Mouse (Mus musculus): Measurements from ENCODE around the gene Mrpl38.

Mrpl38 gene

DNA sequence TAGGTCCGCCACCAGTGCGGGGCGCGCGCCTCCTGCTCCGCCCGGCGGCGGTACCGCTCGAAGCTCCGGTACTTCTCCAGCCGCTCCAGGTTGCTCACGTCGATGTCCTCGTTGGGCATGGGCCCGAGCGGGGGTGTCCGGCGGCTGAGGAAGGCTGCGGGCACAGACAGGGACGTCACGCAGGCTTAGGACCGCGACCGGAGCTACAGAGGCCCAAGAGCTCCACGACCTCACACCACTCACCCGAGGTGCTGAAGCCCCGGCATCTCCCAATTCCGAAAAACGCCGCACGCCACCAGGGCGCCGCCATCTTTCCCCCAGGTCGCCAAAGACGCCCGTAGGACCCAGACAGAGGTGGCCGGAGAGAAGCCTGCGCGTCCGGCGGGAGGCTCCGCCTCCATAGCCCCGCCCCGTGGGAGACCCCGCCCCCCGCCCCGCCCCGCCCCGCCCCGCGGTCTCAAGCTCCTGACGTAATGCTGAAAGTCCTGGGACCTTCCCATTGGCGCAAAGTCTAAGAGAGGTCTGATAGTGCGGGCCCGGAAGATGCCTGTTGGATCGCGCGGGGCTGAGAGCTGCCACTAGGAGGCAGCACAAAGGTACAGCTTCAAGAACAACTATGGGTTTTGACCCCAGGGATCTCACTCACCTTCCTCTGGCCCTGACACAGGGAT lies at the start of gene Mrpl38:
Gene Mrpl38 (minus strand): TSS at position 401 of the 671 bp plus-strand sequence.
- DNase-seq (ENCODE audit: low spot score) = peak; percentile 85

DNA sequence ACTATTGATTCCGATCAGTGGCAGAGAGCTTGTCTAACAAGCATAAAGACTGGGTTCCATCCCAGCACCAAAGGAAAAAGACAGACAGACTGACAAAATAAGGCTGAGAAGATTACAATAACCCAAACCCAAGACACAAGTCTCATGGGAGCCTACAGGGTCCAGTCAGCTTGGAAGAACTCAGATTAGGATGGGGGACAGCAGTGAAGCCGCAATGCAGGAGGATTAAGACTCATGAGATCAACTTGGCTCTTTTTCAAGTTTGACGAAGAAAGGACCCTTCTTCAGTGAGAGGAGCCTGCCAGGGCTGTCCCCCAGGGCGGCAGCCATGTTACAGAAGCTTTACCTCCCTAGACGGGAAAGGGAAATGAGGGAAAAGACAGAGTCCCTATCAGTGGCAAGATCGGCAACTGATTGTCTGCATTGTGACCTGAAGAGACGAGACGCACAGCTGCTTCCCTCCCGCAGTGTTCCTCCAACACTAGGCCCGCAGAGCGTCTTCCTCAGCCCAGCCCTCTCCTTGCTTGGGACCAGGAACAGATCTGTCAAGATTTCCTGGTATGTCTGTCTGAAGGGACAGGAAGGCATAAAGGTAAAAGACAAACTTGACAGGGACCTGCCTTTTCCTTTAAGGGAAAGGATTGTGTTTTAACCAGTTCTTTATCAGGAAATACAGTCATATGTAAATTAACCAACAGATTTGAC lies 48.7 kb upstream of the Mrpl38 start:
- no peak for DNase-seq (ENCODE audit: low spot score)

DNA sequence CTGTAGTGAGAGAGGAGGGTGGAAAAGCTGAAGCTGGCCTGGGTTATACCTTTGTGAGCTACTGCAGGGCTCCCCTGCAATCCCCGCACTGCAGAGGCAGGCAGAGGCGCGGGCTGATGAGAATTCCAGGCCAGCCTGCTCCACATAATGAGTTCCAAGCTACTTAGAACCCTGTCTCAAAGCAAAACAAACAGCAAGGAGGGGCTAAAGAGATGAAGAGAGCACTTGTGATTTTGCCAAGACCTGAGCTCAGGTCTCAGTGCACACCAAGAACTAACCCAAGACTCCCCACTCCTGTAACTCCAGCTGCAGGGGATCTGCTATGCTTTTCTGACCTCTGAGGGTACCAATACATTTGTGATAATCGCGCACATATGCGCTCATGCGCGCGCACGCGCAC lies 47.7 kb upstream of the Mrpl38 start:
- DNase-seq (ENCODE audit: low spot score) = no peak

DNA sequence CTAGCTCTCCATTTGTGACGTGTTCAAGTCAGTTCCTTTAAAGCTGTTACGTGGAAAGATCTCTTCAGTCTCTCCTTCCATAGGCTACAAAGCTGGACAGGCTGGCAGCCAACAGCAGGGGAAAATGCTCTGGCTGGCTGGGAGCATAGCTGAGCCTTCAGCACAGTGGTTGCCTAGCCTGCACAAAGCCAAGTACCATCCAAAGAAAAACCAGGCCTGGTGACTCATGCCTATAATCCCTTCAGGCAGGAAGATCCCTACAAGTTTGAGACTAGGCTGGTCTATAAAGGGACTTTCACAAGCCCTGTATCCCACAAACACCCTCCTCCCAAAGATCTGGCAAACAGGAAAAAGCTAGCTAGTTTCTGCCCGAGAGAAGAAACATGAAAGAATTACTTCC lies 47.2 kb upstream of the Mrpl38 start:
- no peak for DNase-seq (ENCODE audit: low spot score)

DNA sequence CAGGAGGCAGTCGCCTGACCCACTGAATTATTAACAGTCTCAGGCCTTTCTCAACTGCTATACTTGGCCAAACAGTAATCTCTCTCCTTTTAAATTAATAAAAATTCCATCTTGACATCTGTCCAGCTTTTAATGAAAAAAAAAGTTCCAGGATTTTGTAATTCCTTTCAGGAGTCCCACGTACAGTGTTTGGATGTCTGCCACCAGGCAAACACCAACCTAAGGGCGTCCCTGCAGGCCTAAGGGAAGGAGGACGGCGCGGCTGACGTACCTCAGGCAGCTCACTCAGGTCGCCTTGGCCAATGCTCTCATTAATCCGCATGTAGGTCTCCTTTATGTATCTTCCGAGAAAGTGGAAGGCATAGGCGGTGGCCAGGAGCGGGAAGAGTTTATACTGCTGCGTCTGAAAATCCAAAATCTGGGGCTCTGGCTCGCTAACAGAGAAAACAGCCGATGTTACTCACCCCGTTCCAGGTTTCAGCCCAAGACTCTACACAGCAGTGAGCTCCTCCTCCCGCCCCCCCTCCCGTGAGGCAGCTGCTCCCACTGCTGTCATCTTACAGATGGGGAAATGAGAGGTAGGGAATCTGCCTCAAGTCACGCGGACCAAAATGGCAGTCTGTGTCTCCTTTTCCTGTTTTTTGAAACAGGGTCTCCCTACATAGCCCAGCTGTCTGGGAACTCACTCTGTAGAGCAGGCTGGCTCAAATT lies 39.9 kb upstream of the Mrpl38 start:
- no peak for DNase-seq (ENCODE audit: low spot score)

DNA sequence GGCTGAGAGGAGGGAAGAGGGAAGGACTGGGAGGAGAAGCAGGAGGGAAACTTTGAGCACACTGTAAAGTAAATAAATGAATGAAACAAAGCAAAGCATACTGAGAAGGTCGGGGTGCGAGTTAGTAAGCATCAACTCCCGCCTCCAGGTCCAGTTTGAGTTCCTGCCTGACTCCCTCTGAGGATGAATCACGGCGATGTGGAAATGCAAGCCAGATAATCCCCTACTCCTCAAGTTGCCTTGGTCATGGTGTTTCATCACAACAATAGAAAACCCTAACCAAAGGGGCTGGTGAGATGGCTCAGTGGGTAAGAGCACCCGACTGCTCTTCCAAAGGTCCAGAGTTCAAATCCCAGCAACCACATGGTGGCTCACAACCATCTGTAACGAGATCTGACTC lies 37.3 kb upstream of the Mrpl38 start:
- no peak for DNase-seq (ENCODE audit: low spot score)

DNA sequence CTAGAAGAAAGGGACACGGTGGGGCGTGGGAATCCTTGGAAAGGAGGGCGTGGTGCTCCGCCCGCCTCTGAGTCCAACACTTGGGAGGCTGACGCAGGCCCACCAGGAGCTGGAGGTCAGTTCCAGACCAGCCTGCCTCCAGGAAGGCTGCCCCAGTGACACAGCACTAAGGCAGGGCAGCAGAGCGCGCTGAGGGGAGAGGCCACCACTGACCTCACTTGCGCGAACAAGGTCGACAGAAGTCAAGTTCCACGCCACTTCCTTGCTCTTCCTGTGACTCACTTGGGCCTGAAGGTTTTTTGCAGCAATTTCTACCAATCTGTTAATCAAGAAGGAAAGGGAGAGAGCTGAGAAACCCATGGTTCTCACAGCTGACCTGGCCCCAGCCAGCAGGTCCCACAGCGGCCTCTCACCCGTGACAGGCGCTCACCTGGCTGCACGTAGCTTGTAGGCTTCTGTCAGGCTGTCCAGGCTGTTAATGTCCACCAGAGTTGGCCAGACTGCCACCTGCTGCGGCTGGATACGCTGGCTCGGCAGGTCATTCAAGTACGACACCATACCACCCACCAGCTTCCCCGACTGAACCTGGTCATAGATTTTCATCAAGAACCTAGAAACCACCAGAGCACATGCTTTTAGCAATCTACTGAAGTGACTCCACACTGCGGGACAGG lies 36.2 kb upstream of the Mrpl38 start:
- no peak for DNase-seq (ENCODE audit: low spot score)

DNA sequence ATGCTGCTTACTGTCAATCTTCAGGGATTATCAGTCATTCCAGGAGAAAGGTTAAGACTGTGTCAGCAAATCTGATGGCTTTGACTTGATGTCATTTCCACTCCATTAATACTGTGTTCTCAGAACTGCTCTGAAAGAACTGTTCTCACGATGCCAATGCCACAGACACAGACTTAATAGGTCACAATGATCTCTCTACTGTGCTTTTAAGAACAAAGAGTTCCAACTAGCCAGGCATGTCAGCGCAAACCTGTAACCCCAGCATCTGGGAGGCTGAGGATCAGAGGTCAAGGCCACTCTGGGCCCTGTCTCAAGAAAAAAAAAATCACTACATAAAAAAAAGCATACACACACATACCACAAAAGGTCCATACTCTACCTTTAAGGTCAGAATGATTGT lies 33.3 kb upstream of the Mrpl38 start:
- DNase-seq (ENCODE audit: low spot score) = no peak

DNA sequence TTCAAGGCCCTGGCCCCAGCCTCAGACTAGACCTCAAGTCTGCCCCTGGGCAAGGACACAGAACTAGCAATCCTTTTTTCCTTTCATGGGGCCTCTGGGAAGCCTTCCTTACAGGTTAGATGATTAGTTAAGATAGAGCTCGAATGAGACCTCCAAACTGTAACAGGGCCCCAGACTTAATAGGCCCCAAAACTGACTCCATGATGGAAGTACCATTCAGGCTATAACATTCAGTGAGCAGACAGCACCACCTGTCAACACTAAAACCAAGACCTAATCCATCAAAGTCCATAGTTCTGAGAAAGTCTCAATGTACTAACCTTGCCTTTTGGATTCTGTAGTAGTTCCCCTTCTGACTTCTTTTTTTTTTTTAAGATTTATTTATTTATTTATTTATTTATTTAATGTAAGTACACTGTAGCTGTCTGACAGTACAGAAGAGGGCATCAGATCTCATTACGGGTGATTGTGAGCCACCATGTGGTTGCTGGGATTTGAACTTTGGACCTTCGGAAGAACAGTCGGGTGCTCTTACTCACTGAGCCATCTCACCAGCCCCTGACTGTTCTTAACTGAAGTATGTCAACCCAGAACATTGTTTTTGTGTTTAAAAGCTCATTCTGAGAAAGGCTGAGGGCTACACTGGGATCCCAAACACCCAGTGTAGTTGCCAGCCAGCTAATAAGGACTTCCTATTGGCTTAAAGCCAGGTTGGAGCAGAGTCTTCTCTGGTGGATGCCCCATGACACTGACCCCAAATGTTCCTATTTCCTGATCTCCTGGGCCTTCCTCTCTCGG lies 31.5 kb upstream of the Mrpl38 start:
- DNase-seq (ENCODE audit: low spot score) = no peak

DNA sequence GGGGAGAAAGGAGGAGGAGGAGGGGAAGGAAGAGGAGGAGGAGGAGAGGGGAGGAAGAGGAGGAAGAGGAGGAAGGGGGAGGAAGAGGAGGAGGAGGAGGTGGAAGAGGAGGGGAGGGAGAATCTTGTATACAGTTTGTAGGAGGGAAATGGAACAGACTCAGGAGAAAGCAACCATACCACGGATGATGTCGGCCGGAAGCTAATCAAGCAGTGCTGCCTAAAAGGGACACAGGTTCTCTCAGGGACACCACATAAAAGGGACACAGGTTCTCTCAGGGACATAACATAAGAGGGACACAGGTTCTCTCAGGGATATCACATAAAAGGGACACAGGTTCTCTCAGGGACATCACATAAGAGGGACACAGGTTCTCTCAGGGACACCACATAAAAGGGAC lies 30.5 kb upstream of the Mrpl38 start:
- DNase-seq (ENCODE audit: low spot score) = no peak

DNA sequence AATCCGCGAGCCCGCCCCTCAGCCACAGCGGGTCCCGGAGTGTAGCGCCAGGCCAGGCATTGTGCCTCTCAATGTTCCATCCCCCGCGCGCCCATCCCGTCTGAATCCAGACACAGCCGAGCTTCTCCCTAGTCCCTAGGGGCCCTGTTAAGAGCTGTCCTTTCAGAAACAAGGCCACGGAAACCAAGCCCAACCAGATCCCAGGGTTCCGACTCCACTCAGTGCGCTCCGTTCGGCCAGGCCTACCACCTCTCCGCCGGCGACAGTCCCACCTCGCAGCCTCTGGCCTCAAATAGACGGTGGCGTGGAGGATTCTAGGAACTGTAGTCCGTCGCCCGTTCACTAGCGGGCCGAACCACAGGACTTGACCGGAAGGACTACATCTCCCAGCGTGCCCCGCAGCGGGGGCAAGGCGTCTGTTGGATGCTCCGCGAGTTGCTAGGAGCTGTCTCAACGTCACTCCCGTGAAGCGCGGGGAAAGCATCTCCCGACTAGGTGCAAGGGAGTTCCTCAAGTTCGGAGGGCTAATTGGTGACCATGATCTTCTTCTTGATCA lies 29.3 kb upstream of the Mrpl38 start, which contains the start of gene Fbf1:
Gene Fbf1 (minus strand): TSS at position 283 of the 556 bp plus-strand sequence.
- DNase-seq (ENCODE audit: low spot score) = peak; percentile 88

DNA sequence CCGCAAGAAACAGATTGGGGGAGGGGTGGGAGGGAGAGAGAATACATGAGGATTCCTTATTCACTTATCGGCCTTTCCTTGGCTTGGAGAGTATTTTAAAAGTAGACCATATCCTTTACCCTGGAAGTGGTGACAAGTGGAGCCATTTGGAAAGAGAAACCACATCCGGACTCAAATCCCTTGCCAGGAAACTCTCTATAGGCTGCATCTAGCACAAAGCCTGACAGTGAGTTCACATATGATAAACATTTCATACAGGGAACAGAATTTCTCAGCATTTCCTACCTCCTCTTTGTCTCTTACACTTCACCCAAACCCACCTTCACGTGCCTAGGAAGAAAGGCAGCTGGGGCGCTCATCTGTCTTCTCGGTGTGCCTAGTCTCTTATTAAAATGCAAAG lies 28.6 kb upstream of the Mrpl38 start:
- no peak for DNase-seq (ENCODE audit: low spot score)

DNA sequence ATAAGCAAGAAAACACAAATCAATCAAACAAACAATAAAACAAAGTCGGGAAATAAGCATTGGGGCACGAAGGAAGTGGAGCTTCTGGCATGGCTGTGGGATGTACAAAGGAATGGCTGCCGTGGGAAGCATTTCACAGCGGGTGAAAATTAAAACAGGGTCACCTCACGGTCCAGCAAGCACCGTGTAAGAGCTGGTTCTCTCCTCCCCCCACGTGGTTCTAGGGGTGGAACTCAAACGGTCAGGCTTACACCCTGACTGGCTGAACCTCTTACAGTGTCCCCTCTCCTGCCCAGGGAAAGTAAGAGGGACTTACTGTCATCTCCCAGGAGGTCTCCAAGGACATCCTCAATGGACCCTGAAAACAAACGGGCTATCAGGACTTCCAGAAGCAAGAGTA lies 24.3 kb upstream of the Mrpl38 start:
- no peak for DNase-seq (ENCODE audit: low spot score)

DNA sequence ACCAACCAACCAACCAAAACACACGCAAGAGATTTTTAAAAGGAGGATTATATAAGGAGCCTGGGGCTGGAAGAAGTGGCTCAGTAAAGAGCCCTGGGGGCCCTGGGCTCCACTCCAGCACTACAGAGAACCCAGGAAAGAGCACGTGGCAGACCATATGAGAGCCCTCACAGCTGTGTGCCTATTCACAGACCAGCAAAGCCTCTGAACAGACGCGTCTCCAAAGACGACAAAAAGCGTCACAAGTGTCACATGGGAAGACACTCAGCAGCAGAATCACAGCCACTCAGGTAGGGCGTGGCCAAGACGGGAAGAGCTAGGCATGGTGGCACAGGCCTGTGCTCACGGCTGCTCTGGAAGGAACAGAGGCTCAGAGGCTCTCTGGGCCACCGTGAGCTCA lies 23.5 kb upstream of the Mrpl38 start:
- no peak for DNase-seq (ENCODE audit: low spot score)

DNA sequence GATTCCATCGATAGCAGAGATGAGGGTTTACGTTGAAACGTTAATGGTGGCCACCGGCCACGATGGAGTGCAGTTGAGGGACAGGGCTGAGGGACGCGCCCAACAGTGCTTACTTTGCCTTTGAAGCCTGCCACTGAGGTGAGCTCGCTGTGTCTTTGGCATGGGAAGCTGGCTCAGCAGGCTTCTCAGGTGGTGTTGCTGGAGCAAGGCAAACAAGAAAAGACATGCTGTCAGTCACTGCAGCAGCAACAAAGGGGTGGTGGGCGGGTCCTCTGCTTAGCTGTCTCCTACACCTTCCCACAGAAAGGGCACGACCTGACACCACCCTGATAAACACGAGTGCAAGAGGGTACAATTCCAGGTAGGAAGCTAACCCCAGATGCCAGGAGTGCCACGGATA lies 22.6 kb upstream of the Mrpl38 start:
- no peak for DNase-seq (ENCODE audit: low spot score)

DNA sequence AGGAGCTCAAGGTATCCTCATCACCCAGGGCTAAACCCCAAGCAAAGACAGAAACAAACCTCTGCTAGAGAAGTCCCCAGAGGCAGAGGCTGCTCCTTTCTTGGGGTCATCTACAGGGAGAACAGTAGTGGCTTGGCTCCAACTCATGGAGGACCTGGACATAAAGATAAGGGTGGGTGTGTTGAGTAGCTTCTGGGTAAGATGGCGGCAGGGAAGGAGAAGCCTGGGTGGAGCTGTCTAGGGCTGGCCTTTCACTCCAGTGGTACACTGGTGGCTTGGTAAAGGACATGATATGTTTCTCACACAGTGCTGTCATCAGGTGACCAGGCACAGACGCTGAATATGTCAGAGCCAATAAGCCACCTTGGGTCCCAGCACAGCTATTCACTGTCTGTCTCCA lies 12.3 kb upstream of the Mrpl38 start:
- DNase-seq (ENCODE audit: low spot score) = peak; percentile 40

DNA sequence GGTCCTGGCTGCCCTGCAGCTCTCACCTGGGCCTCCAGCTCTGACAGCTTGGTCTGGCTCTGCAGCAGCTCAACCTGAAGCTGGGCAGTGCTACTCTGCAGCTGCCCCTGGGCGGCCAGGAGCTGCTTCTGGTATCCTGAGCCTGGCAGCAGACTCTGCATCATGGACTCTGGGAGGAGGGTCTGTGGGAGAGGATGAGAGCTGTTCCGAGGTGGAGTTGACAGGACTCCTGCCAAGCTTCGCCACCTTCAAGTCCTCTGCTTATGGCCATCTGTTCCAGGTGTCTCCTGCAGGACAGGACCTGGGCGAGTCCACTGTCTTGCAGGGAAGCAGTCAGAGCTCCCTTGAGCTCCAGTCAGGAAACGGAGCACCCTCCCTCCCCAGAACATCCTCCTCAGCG lies 10.7 kb upstream of the Mrpl38 start:
- DNase-seq (ENCODE audit: low spot score) = no peak

DNA sequence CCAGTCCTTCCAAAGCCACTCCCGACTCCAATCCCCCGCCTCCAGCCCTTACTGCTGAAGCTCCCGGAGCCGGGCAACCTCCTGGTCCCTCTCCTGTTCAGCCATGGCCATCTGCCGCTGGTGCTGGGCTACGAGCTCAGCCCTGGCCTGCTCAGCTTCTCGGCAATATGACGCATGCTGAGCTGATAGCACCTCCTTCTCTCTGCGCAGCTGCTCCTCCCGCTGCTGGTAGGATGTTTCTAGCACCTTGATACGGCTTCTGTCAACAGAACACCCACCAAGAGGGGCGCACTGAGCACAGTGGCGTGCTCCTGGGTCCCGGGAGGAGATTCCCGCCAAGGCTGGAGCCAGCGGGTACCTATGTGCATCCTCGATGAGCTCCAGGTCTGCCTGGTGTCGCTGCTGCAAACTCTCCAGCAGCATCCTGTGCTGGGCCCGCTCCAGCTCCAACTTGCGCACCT lies 10.1 kb upstream of the Mrpl38 start:
- no peak for DNase-seq (ENCODE audit: low spot score)

DNA sequence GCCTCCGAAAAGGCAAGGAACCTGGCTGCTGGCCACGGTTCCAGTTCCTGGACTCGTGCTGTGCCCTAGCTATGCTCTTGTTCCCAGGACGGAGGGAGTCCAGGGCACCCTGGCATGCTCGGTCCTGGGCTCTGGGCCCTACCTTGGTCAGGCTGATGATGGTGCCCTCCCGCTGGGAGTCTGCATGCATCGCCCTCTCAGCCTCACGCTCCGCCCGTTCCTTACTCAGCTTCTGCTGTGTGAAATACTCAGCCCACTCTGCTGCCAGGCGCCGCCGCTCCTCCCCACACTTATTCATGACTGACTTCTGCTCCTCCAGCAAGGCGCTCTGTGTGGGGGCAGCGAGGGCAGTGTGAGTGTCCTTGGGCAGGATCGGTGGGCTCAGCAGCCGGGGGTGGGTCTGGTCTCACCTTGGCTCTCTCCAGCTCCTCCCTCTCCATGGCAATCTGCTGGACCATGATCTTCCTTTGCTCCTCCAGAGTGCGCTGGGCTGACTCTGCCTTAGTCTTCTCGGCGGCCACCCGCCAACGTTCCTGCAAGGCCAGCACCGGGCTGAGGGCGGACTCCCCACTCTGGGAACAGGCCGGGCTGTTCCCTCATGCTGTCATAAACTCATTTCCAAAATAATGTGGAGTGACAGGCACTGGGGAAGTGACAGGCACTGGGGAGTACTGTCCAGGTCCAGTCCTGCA lies 7.8 kb upstream of the Mrpl38 start:
- DNase-seq (ENCODE audit: low spot score) = no peak

DNA sequence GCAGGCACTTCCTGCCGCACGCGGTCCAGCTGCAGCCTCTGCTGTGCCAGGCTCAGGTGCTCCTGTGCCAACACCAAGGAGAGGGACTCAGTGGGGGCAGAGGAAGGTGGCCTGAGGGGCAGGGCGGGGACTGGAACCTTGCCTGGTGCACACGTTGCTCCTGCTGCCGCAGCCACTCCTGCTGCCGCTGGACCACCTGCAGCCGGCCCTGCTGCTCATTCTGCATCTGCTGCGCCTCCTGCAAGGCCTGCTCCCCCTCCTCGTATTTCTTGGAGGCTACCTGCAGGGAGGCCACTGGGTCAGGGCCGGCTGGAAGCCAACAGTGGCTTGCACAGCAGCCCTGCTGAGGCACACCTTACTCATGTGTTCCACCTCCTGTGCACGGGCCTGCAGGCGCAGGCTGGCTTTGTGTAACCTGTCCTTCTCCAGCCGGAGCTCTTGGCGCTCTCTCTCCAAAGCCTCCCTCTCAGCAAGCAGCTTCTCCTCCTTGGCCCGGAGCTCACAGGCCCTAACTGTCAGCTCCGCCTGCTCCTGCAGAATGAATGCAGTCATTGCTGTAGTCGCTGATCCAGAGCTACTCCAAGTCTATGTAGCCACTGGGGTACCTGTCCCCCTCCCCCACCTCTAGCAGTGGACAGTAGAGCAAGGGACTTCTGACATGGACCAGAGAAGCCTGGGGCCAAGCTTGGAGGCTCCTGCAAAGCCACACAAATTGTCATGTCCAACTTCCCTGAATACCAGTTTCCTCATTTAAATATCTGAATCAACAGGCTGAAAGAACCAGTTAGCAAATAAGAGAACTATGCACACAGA lies 7.0 kb upstream of the Mrpl38 start:
- DNase-seq (ENCODE audit: low spot score) = no peak

All from spleen, adult 12 weeks (tissue).